Mouse (Mus musculus): ENCODE data around the gene Nr1i2. TPM values are rescaled to one million over a fixed set of nuclear protein-coding genes. Genes with fewer than 3 reads are reported as not detected.
"Not testable (repeated sequence)": the region's sequence is repeated elsewhere in the genome, so short reads cannot be mapped to it uniquely, and the experiment has no call there.

Nr1i2 gene
- not detected in 2 replicates for total RNA-seq (2017)

GRCm38 (mm10) chr16:38294685-38295348 lies at the start of gene Nr1i2:
TSS of gene Nr1i2 (minus strand) at chr16:38294824.
- ATAC-seq (replicated peaks; ENCODE audit: low read depth, poor library complexity, severe bottlenecking), result no peak

- ATAC-seq (replicated peaks; ENCODE audit: low read depth, poor library complexity, severe bottlenecking), result peak; percentile 85
Measured at GRCm38 (mm10) chr16:38341396-38342324, 47.0 kb upstream of the Nr1i2 start, which contains the start of gene Maats1. TSS of gene Maats1 (minus strand) at chr16:38342143.

- not testable (repeated sequence) for ATAC-seq (replicated peaks; ENCODE audit: low read depth, poor library complexity, severe bottlenecking)
Measured at GRCm38 (mm10) chr16:38338077-38338476, 43.5 kb upstream of the Nr1i2 start.

GRCm38 (mm10) chr16:38334431-38334830 lies 39.8 kb upstream of the Nr1i2 start:
- no peak for ATAC-seq (replicated peaks; ENCODE audit: low read depth, poor library complexity, severe bottlenecking)

- ATAC-seq (replicated peaks; ENCODE audit: low read depth, poor library complexity, severe bottlenecking), result no peak
Measured at GRCm38 (mm10) chr16:38329340-38329739, 34.7 kb upstream of the Nr1i2 start.

- no peak for ATAC-seq (replicated peaks; ENCODE audit: low read depth, poor library complexity, severe bottlenecking)
Measured at GRCm38 (mm10) chr16:38326778-38327397, 32.3 kb upstream of the Nr1i2 start.

GRCm38 (mm10) chr16:38324311-38324710 lies 29.7 kb upstream of the Nr1i2 start:
- no peak for ATAC-seq (replicated peaks; ENCODE audit: low read depth, poor library complexity, severe bottlenecking)

- ATAC-seq (replicated peaks; ENCODE audit: low read depth, poor library complexity, severe bottlenecking), result peak; percentile 97
Measured at GRCm38 (mm10) chr16:38321452-38321935, 26.9 kb upstream of the Nr1i2 start.

- ATAC-seq (replicated peaks; ENCODE audit: low read depth, poor library complexity, severe bottlenecking), result no peak
Measured at GRCm38 (mm10) chr16:38319087-38319486, 24.5 kb upstream of the Nr1i2 start.

- ATAC-seq (replicated peaks; ENCODE audit: low read depth, poor library complexity, severe bottlenecking), result no peak
Measured at GRCm38 (mm10) chr16:38318492-38318891, 23.9 kb upstream of the Nr1i2 start.

- no peak for ATAC-seq (replicated peaks; ENCODE audit: low read depth, poor library complexity, severe bottlenecking)
Measured at GRCm38 (mm10) chr16:38308195-38308594, 13.6 kb upstream of the Nr1i2 start.

GRCm38 (mm10) chr16:38307651-38308050 lies 13.0 kb upstream of the Nr1i2 start:
- peak; percentile 78 for ATAC-seq (replicated peaks; ENCODE audit: low read depth, poor library complexity, severe bottlenecking)

GRCm38 (mm10) chr16:38307221-38307605 lies 12.6 kb upstream of the Nr1i2 start:
- no peak for ATAC-seq (replicated peaks; ENCODE audit: low read depth, poor library complexity, severe bottlenecking)

GRCm38 (mm10) chr16:38306571-38307220 lies 12.1 kb upstream of the Nr1i2 start:
- peak; percentile 64 for ATAC-seq (replicated peaks; ENCODE audit: low read depth, poor library complexity, severe bottlenecking)

GRCm38 (mm10) chr16:38304460-38305194 lies 10.0 kb upstream of the Nr1i2 start:
- no peak for ATAC-seq (replicated peaks; ENCODE audit: low read depth, poor library complexity, severe bottlenecking)

- ATAC-seq (replicated peaks; ENCODE audit: low read depth, poor library complexity, severe bottlenecking), result no peak
Measured at GRCm38 (mm10) chr16:38302367-38302766, 7.7 kb upstream of the Nr1i2 start.

- no peak for ATAC-seq (replicated peaks; ENCODE audit: low read depth, poor library complexity, severe bottlenecking)
Measured at GRCm38 (mm10) chr16:38298410-38298809, 3.8 kb upstream of the Nr1i2 start.

- ATAC-seq (replicated peaks; ENCODE audit: low read depth, poor library complexity, severe bottlenecking), result peak; percentile 64
Measured at GRCm38 (mm10) chr16:38295349-38295930, 816 bp upstream of the Nr1i2 start.

- ATAC-seq (replicated peaks; ENCODE audit: low read depth, poor library complexity, severe bottlenecking), result no peak
Measured at GRCm38 (mm10) chr16:38290151-38290550, 4.5 kb downstream of the Nr1i2 start.
